Mouse (Mus musculus) neural tube, embryonic 11.5 days (tissue): Measurements from ENCODE around the gene Ptprd. TPM values are rescaled to one million over a fixed set of nuclear protein-coding genes. Genes with fewer than 3 reads are reported as not detected.

Experiments
- ATAC-seq: fragments of 200-750 bp; cut with Nextera tagmentation; 2 replicates; pipeline ENCODE4 v1.8.0; 2017; ENCODE audit warnings: moderate number of reproducible peaks, mild to moderate bottlenecking, moderate TSS enrichment, moderate library complexity; ENCODE audit not compliant: insufficient read depth, low FRiP score, low TSS enrichment
- DNase-seq: peaks from one replicate; pipeline ENCODE4 v3.0.0-alpha.2; 2015; ENCODE audit warnings: low spot score
- H3K27ac ChIP-seq: fragments of 300-500 bp; sonication (generic); 2 replicates; pipeline ENCODE4 v1.5.1; 2014; ENCODE audit warnings: low read depth, mild to moderate bottlenecking, low read length
- H3K27me3 ChIP-seq: fragments of 300-500 bp; sonication (generic); 2 replicates; pipeline ENCODE4 v1.6.1; 2014; ENCODE audit warnings: mild to moderate bottlenecking, low read length, mixed read lengths; ENCODE audit not compliant: control insufficient read depth, insufficient read depth
- H3K36me3 ChIP-seq: fragments of 300-500 bp; sonication (generic); 2 replicates; pipeline ENCODE4 v1.6.1; 2014; ENCODE audit warnings: mild to moderate bottlenecking, low read length, moderate library complexity, mixed read lengths; ENCODE audit not compliant: control insufficient read depth, insufficient read depth
- H3K4me1 ChIP-seq: fragments of 300-500 bp; sonication (generic); 2 replicates; pipeline ENCODE4 v1.6.1; 2014; ENCODE audit warnings: low read length, mixed read lengths; ENCODE audit not compliant: control insufficient read depth, insufficient read depth
- H3K4me2 ChIP-seq: fragments of 300-500 bp; sonication (generic); 2 replicates; pipeline ENCODE4 v1.6.1; 2014; ENCODE audit warnings: low read depth, mild to moderate bottlenecking, moderate library complexity
- H3K4me3 ChIP-seq: fragments of 300-500 bp; sonication (generic); 2 replicates; pipeline ENCODE4 v1.5.1; 2014; ENCODE audit warnings: low read depth, low read length
- H3K9ac ChIP-seq: fragments of 300-500 bp; sonication (generic); 2 replicates; pipeline ENCODE4 v1.6.1; 2014; ENCODE audit warnings: mild to moderate bottlenecking, low read length
- H3K9me3 ChIP-seq: fragments of 300-500 bp; sonication (generic); 2 replicates; pipeline ENCODE4 v1.6.1; 2016; ENCODE audit warnings: low read length; ENCODE audit not compliant: control insufficient read depth
- WGBS: fragments of 180-500 bp; shearing (Covaris S2); extraction: QIAGEN DNeasy Blood & Tissue Kit; methylation state at CpG from one replicate; pipeline ENCODE4 v1.1.7; 2014; 5-methylcytosine and 5-hydroxymethylcytosine counted together
- polyA plus RNA-seq: library from polyadenylated mRNA; unstranded; fragments of >200 nt; fragmentation: Nextera tagmentation; extraction: Ambion mirVana; gene quantifications from 2 replicates; pipeline ENCODE4 v1.2.1, GENCODE M21; 2014

Gene Ptprd
- polyA plus RNA-seq, 1 experiment from 2014 or later: 41.2 TPM

DNA sequence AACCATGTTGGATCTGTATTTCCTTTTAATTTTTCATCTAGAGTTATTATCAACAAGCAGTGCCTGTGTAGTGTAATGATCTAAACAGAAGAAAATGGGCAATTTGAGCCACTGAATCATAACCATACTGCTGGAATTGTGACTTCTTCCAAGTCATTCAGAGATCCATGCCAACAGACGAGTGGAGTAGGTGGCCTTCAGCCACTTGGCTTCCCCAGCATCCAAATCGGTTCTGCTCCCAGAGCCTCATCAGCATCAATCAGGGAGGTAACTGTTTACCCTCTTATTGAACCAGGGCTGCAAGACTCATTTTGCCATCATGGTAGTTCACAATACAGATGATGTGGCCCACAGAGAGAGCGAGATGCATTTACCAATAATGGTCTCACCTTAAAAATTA, 1536.0 kb downstream of the Ptprd start:
- ATAC-seq (no peak), DNase-seq (no peak)
- no peak overlapping the region for H3K4me3 ChIP-seq
- no peaks in the 10 kb centered on the region for H3K27me3 ChIP-seq
- H3K36me3 ChIP-seq: no peaks in the 10 kb centered on the region
- no peaks in the 10 kb centered on the region for H3K9me3 ChIP-seq
- no peak overlapping the region for H3K4me2 ChIP-seq
- H3K9ac ChIP-seq: no peak overlapping the region
- H3K4me1 ChIP-seq: no peaks in the 10 kb centered on the region
- 85% methylated on average over 3 of the region's 3 CpGs for WGBS
- H3K27ac ChIP-seq: no peak overlapping the region

DNA sequence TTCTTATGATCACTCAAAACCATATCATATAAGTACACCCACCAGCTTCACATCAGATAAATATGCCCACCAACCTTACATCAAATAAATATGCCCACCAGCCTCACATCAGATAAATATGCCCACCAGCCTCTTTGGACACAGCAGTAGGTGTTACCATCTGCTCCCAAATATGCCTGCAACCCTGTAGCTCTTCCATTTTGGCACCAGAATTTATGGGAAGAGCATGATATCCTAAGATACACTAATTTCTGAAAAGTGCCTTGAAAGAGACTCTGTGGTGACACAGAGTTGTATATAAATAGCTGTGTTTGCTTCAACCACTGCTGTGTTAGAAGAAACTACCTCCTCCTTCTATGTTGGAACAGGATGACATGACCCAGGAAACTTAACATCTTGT, 1538.5 kb downstream of the Ptprd start:
- Histone ChIP-seq H3K9ac (no peak overlapping the region), H3K27ac (no peak overlapping the region), H3K4me1 (no peaks in the 10 kb centered on the region), H3K27me3 (no peaks in the 10 kb centered on the region), H3K36me3 (no peaks in the 10 kb centered on the region), H3K9me3 (no peaks in the 10 kb centered on the region), H3K4me2 (no peak overlapping the region), H3K4me3 (no peak overlapping the region)
- DNase-seq (no peak), ATAC-seq (no peak)

DNA sequence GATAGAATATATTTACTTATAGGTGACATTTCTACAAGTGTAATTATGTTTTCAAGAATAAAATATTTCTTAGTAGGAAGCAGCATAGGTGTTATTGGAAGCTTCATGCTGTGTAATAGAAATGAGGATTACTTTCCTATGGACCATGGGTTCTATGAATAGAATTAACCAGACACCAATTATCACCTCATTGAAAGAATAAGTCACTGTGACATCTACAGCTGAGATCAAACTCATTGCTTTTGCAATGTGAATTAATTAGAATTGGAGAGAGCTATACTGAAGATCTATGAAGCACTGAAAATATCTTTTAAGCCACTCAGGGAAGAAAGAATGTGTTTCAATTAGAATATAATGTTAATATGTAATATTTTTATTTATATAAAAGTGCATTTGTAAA, 1539.1 kb downstream of the Ptprd start:
- no peak for DNase-seq
- H3K27me3 ChIP-seq: no peaks in the 10 kb centered on the region
- H3K9me3 ChIP-seq: no peaks in the 10 kb centered on the region
- no peak overlapping the region for H3K9ac ChIP-seq
- no peaks in the 10 kb centered on the region for H3K4me1 ChIP-seq
- no peak overlapping the region for H3K27ac ChIP-seq
- no peak overlapping the region for H3K4me3 ChIP-seq
- H3K36me3 ChIP-seq: no peaks in the 10 kb centered on the region
- ATAC-seq: no peak
- H3K4me2 ChIP-seq: no peak overlapping the region

DNA sequence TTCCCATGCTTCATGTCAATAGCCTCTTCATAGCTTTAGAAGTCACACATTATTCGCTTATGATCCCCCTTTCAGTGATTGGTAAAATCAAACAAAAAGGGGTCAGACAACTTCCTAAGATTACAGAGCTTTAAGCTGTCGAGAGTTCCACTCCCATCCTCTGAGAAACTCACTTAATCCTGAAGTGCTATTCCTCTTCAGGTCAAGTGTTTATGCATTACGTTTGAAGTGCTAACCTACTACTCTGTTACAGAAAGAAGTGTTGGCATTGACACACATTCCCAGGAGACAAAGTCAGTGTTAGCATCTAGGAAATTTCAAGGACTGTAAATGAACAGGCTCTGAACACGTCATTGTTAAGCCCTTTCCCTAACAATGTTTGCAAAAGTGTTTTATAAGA, 1550.0 kb downstream of the Ptprd start:
- Histone ChIP-seq H3K4me1 (no peaks in the 10 kb centered on the region), H3K9ac (no peak overlapping the region), H3K4me3 (no peak overlapping the region), H3K27ac (no peak overlapping the region), H3K27me3 (no peaks in the 10 kb centered on the region), H3K4me2 (no peak overlapping the region), H3K36me3 (no peaks in the 10 kb centered on the region), H3K9me3 (no peaks in the 10 kb centered on the region)
- 68% methylated on average over 4 of the region's 4 CpGs for WGBS
- ATAC-seq (no peak), DNase-seq (no peak)

DNA sequence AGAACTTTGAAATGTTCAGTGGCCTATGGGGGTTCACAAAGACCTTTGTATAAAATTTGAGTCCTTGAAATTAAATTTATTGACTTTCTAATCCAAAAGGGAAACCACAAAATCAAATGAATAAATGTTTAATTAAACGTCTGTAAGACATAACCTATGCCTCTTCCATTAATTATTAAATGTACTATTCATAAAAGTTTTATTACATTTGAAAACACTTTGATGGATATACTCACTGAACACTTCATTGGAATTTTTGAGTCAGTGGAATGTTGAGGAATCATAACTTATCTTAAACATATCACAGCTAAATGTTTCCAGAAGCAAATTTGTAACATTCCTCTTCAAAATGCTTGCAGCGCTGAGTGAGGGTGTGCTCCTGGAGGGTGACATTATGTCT, 1551.6 kb downstream of the Ptprd start:
- no peak overlapping the region for H3K4me3 ChIP-seq
- H3K27me3 ChIP-seq: no peaks in the 10 kb centered on the region
- H3K27ac ChIP-seq: no peak overlapping the region
- 84% methylated on average over 2 of the region's 2 CpGs for WGBS
- no peak overlapping the region for H3K4me2 ChIP-seq
- no peaks in the 10 kb centered on the region for H3K36me3 ChIP-seq
- H3K9me3 ChIP-seq: no peaks in the 10 kb centered on the region
- H3K9ac ChIP-seq: no peak overlapping the region
- no peak for DNase-seq
- no peaks in the 10 kb centered on the region for H3K4me1 ChIP-seq
- ATAC-seq: no peak

DNA sequence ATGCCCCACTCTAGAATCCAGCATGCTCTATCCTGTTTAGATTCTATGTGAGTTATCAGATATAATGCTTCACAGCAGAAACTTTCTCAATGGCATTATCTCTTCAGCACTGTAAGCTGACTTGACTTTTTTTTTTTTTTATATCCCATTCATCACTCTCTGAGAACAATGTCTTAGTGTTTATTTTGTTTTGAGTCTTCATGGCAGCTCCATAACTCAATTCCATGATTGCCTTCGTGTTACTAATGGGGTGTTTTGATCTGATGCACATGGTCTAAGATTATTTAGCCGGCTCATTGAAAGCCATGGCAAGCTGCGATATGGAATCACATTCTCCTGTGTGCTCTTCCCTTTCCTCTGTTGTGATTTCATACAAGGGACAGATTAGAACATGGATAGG, 1555.0 kb downstream of the Ptprd start:
- Histone ChIP-seq H3K27me3 (no peaks in the 10 kb centered on the region), H3K9me3 (no peaks in the 10 kb centered on the region), H3K9ac (no peak overlapping the region), H3K4me3 (no peak overlapping the region), H3K4me1 (no peaks in the 10 kb centered on the region), H3K36me3 (no peaks in the 10 kb centered on the region), H3K4me2 (no peak overlapping the region), H3K27ac (no peak overlapping the region)
- WGBS: 82% methylated on average over 3 of the region's 3 CpGs
- ATAC-seq (no peak), DNase-seq (no peak)

DNA sequence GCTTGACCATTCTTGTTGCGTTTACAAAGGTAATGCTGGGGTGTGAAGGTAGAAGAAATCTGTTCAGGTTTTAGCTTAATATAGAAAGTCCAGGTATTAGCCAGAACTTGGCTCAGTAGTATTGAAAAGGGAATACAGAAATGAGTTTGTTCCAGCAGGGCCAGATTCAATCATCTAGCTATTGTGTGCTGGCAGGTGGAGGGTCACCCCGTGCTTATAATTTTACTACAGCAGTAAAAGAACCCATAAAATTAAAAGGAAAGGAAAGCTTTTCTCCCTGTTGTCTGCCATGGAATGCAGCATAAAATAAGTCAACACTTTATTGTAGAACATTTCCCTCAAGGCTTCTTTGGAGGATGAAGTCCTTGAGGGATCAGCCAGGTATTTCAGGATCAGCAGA, 1558.8 kb downstream of the Ptprd start:
- DNase-seq (no peak), ATAC-seq (no peak)
- no peak overlapping the region for H3K4me3 ChIP-seq
- WGBS: 79% methylated on average over 2 of the region's 2 CpGs
- no peaks in the 10 kb centered on the region for H3K36me3 ChIP-seq
- no peak overlapping the region for H3K9ac ChIP-seq
- no peaks in the 10 kb centered on the region for H3K4me1 ChIP-seq
- no peak overlapping the region for H3K27ac ChIP-seq
- no peak overlapping the region for H3K4me2 ChIP-seq
- no peaks in the 10 kb centered on the region for H3K9me3 ChIP-seq
- no peaks in the 10 kb centered on the region for H3K27me3 ChIP-seq

DNA sequence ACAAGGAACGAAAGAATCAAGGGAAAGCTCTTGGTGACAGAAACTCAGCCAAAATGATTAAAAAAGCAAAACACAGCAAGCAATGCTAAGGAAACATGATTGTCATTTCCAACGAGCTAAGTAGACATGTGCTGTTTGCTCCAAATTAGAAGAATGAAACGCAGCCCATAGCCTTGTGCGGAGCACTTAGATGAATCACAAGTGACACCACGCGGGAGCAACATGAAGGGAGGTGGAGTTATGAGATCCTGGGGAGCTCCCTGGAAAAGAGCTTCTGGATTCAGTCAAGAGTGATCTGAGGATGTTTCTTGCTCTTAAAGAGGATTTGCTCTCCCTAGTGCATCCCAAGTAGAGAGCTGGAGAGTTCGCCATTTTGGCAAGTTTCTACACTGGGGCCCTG, 1590.0 kb downstream of the Ptprd start:
- H3K9me3 ChIP-seq: no peaks in the 10 kb centered on the region
- no peak overlapping the region for H3K4me3 ChIP-seq
- H3K4me2 ChIP-seq: no peak overlapping the region
- no peaks in the 10 kb centered on the region for H3K36me3 ChIP-seq
- WGBS: 85% methylated on average over 7 of the region's 7 CpGs
- H3K9ac ChIP-seq: no peak overlapping the region
- ATAC-seq: no peak
- no peak for DNase-seq
- no peaks in the 10 kb centered on the region for H3K27me3 ChIP-seq
- no peak overlapping the region for H3K27ac ChIP-seq
- no peaks in the 10 kb centered on the region for H3K4me1 ChIP-seq

DNA sequence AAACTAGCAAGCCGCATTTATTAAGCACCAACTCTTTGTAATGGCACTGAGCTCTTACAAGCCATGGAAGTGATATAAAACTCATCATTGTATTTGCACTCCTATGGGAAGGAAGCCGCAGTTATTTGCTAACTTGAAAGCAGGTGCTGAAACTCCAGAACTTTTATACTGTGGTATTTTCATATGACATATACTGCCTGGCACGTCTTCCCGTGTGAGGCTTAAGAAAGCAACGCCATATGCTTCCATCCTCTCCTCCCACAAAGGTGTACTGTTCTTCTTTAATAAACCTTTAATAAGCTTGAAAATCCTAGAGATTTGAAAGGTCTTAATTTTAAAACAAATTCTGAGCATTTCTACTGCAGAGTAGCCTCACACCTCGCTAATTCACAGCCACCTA, 1595.1 kb downstream of the Ptprd start:
- WGBS: 89% methylated on average over 6 of the region's 6 CpGs
- DNase-seq (no peak), ATAC-seq (no peak)
- H3K9me3 ChIP-seq: no peaks in the 10 kb centered on the region
- H3K36me3 ChIP-seq: no peaks in the 10 kb centered on the region
- no peaks in the 10 kb centered on the region for H3K27me3 ChIP-seq
- no peak overlapping the region for H3K4me2 ChIP-seq
- H3K9ac ChIP-seq: no peak overlapping the region
- H3K27ac ChIP-seq: no peak overlapping the region
- H3K4me1 ChIP-seq: no peaks in the 10 kb centered on the region
- no peak overlapping the region for H3K4me3 ChIP-seq
